Mouse (Mus musculus) layer of hippocampus, adult 9-10 months (tissue): Measurements from ENCODE around the gene Gls.

Source experiments
- DNase-seq: peaks from one replicate; pipeline ENCODE4 v3.0.0; 2022; ENCODE audit warnings: low spot score

Gene Gls

GRCm38 (mm10) chr1:52248899-52249556, 16.0 kb upstream of the Gls start:
- DNase-seq: no peak

- no peak for DNase-seq
Observed at GRCm38 (mm10) chr1:52242270-52242669, 9.2 kb upstream of the Gls start.

DNA sequence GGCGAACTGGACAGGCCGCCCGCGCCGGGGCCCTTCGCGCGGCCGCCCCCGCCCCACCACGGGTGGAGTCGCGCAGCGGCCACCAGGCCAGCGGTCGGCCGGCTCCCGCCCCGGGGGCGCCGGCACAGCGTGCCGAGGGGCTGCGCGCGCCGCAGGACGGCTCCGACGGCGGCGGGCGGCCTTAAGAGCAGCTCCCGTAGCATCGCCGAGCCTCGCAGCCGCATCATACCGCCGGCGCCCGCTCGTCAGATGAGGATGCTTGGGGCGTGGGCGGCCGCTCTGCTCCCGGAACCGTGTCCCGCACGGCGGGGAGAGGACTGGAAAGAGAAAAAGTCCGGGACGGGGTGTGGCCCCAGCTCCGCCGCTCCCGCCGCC, 279 bp downstream of the Gls start:
- peak; percentile 16 for DNase-seq

DNA sequence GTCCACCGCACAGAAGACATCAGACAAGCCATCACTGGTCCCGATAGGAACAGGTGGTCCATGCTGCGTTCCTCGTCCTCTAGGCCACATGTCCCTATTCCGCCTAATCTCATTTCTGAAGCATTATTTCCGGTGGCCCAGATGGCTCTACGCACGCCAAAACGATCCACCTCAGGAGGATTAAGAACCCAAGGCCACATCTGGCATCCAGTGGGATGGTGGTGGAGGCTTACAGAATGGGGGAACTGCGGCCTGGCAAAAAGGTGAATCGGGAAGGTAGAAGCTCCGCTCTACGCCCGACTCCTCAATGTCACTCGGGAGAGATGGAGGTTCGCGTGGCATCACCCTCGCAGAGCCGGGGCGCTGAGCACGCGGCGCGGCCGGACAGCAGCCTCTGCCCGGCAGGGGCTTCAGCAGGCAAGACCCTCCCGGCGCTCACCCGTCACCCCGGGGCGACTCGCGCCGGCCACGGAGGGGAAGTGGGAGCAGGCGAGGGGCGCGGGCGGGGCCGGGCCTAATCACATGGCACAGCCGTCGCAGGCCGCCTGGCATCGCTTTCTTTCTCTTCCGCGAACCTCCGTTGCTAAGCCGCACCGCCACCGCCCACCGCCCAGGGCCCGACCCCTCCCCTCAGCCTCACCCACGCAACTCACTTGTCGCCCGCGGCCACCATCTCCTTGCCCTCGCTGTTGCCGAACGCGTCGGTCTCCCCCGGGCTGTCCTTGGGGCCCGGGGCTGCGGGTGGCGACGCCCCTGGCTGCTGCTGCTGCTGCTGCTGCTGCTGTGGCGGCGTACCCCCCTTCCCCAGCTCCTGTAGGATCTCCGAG, 880 bp downstream of the Gls start:
- DNase-seq: peak; percentile 31

- DNase-seq: no peak
Observed at GRCm38 (mm10) chr1:52230404-52230803, 2.6 kb downstream of the Gls start.

DNA sequence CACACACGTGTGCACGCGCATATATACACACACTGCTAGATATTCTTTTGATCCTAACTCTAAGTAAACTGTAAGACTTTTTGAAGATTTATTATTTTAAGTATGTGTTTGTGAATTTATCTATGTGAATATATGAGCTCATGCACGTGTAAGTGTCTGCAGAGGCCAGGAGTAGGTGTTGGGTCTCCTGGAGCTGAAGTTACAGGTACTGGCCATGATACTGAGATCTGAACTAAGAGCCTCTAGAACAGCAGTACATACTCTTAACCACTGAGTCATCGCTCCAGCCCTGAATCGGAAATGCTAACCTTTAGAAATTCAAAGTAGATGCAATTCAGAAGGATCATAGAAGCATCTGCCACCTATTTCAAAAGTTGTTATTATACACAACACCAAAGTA, 4.9 kb downstream of the Gls start:
- no peak for DNase-seq

GRCm38 (mm10) chr1:52226416-52226815, 6.6 kb downstream of the Gls start:
- no peak for DNase-seq

- no peak for DNase-seq
Observed at GRCm38 (mm10) chr1:52216766-52217165, 16.3 kb downstream of the Gls start.

- no peak for DNase-seq
Observed at GRCm38 (mm10) chr1:52182992-52183391, 50.0 kb downstream of the Gls start.

DNA sequence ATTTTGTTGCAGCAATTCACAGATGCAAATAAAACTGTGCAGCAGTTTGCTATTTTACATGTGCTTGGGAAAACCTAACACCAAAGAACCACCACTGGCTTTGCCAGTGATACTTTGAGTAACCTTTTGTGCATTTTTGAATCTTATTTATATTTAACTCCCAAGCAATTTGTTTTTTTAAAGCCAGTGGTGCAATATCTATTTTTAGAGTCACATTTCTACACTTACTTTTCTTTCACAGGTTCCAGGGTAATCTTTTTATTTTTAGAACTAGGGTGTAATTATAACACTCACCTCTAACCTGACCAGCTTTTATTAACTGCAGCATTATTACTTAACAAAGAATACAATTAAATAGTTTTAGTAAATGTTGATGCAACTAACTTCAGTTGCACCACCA, 51.0 kb downstream of the Gls start:
- no peak for DNase-seq

- no peak for DNase-seq
Observed at GRCm38 (mm10) chr1:52179939-52180568, 53.0 kb downstream of the Gls start.

DNA sequence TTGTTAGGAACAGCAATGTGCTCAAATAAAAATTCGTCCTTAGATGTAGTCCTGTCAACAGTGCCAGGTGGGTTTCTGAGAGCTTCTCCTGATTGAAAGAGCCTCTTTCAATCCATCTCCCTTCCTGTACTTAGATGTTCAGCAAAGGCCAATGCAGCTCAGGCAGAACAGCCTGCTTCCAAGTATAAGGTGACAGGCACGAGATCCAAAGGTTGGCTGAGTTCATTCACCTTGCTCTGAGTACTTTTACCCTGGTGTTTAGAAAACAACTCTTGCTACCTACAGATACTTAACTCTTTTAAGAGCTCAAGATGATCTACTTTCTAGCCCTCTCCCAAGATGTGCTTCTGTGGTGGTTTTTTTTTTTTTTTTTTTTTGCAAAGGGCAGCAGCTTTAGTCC, 56.0 kb downstream of the Gls start:
- no peak for DNase-seq

DNA sequence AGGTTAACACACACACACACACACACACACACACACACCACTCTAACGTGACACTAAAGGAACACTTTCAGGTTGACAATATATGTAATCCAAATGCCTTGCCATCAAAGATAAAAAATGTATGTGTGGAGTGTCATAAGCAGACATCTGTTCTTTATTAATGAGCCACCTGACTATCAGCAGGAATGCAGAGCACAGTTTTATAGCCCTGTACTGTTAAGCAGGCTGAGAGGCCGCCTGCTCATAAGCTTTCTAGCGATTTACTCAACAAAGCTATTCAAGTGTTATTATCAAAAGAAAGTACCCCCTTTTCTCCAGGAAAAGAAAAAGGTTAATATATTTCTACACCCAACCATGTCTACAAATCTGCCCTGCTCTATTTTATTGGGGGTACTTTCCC, 57.0 kb downstream of the Gls start:
- DNase-seq: no peak

GRCm38 (mm10) chr1:52175321-52175720, 57.7 kb downstream of the Gls start:
- DNase-seq: no peak

DNA sequence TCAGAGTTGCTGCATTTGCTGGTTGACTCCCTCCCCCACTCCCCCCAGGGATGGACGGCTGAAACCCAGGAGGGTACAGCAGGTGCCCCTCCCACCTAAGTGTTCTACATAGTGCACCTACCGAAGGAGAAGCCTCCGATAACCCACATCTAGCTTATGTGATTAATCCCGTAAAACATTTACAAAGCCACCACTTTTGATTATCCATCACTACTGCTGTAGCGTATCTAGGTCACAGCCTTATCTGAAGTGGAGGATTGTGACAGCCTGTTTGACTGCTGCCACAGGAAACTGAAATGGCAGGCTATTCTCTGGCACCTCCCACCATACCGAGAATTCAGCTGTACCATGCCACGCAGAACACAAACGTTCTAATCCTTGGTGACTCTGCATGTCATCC, 61.8 kb downstream of the Gls start:
- no peak for DNase-seq

- no peak for DNase-seq
Observed at GRCm38 (mm10) chr1:52170747-52171146, 62.3 kb downstream of the Gls start.

- no peak for DNase-seq
Observed at GRCm38 (mm10) chr1:52170057-52170456, 63.0 kb downstream of the Gls start.

DNA sequence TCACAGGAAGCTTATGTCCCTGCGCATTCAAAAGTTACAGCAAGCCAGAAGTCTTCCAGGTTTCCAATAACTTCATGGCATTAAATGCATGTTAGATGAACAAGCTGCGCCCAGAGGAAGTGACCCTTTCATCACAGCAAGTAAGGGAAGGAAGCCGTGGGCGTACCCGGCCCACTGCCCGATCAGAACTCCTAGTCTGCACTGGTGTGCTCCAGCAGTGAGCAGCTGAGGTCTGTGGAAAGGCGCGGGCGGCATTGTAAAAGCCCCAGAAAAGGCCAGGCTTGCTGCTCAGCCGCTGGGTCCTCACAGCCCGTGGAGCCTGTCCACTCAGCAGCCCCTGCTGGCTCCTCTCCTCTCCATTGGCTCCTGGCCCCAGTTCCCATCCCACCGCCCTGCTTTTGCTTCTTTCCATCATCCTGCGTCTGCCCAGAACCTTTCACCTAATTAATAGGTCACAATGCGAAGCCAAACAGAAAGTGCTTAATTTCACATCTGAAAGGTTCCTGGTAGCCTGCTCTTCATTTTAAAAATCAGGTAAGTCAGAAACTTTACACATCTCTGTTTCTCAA, 66.3 kb downstream of the Gls start:
- DNase-seq: no peak

- no peak for DNase-seq
Observed at GRCm38 (mm10) chr1:52163707-52164457, 69.2 kb downstream of the Gls start.

- no peak for DNase-seq
Observed at GRCm38 (mm10) chr1:52161151-52161550, 71.9 kb downstream of the Gls start.

DNA sequence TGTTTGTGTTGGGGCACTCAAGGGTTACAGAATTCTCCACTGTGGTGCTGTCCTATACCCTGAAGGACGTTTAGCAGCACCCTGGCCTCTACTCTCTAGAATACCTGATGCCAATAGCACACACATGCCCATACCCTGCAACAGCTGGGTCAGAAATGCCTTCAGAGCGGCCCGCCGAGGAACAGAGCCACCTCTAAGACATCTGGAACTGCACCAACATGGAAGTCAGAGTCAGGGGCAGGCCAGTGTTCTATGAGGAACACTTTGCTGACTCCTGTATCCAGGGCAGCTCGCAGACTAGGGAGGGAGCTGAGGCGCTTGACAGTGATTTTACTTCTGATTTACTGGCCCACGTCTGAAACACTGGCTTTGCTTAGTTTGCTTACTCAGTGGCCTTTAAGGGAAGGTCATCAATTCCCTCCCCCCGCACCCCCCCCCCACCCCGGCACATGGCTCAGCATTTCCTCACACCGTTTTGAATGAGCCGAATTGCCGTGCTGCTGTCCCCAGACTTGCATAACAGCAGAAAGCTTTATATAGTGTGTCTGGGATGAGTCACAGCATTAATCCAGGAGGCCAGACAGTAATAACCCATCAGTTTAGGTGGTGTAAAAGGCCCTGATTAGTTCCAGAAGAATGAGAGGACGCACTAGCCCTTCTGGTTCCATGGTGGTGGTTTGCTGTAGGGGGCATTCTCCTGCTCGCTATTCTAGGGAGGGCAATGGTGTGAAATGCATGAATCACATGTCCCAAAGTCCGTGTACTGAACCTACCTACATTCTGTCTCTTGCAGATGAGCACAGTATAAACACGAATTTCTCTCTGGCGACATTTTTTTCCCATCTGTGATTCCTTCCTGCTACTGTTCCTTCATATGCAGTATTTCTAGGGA, 74.3 kb downstream of the Gls start:
- peak; percentile 55 for DNase-seq
